Mouse (Mus musculus) midbrain, embryonic 15.5 days (tissue): ENCODE data around the gene Top3a. TPM values are rescaled to one million over a fixed set of nuclear protein-coding genes. Genes with fewer than 3 reads are reported as not detected.

Experiments used
- ATAC-seq: fragments of 200-750 bp; cut with Nextera tagmentation; replicated peaks from 2 replicates; pipeline ENCODE4 v1.8.0; 2017; ENCODE audit warnings: moderate TSS enrichment
- H3K27ac ChIP-seq: fragments of 300-500 bp; sonication (generic); 2 replicates; pipeline ENCODE4 v1.5.1; 2015; ENCODE audit warnings: mild to moderate bottlenecking, inconsistent platforms
- H3K27me3 ChIP-seq: fragments of 300-500 bp; sonication (generic); replicated peaks from 2 replicates; pipeline ENCODE4 v1.6.1; 2015; ENCODE audit warnings: inconsistent platforms
- H3K36me3 ChIP-seq: fragments of 300-500 bp; sonication (generic); replicated peaks from 2 replicates; pipeline ENCODE4 v1.6.1; 2015; ENCODE audit warnings: inconsistent platforms
- H3K4me1 ChIP-seq: fragments of 300-500 bp; sonication (generic); 2 replicates; pipeline ENCODE4 v1.6.1; 2015; ENCODE audit warnings: inconsistent platforms
- H3K4me2 ChIP-seq: fragments of 300-500 bp; sonication (generic); 2 replicates; pipeline ENCODE4 v1.6.1; 2015; ENCODE audit warnings: inconsistent platforms, mild to moderate bottlenecking, moderate library complexity
- H3K4me3 ChIP-seq: fragments of 300-500 bp; sonication (generic); 2 replicates; pipeline ENCODE4 v1.5.1; 2015; ENCODE audit warnings: mild to moderate bottlenecking, inconsistent platforms
- H3K9ac ChIP-seq: fragments of 300-500 bp; sonication (generic); 2 replicates; pipeline ENCODE4 v1.6.1; 2015; ENCODE audit warnings: mild to moderate bottlenecking, inconsistent platforms
- H3K9me3 ChIP-seq: fragments of 300-500 bp; sonication (generic); 2 replicates; pipeline ENCODE4 v1.6.1; 2016; ENCODE audit warnings: inconsistent platforms
- WGBS: fragments of 180-500 bp; shearing (Covaris S2); methylation state at CpG from one replicate; pipeline ENCODE4 v1.1.7; 2015; ENCODE audit warnings: mixed read lengths; 5-methylcytosine and 5-hydroxymethylcytosine counted together
- polyA plus RNA-seq: library from polyadenylated mRNA; unstranded; fragments of >200 nt; fragmentation: Nextera tagmentation; extraction: Ambion mirVana; gene quantifications from 2 replicates; pipeline ENCODE4 v1.2.1, GENCODE M21; 2015

The Top3a gene
- polyA plus RNA-seq, 1 experiment from 2014 or later, result 9.4 TPM

DNA sequence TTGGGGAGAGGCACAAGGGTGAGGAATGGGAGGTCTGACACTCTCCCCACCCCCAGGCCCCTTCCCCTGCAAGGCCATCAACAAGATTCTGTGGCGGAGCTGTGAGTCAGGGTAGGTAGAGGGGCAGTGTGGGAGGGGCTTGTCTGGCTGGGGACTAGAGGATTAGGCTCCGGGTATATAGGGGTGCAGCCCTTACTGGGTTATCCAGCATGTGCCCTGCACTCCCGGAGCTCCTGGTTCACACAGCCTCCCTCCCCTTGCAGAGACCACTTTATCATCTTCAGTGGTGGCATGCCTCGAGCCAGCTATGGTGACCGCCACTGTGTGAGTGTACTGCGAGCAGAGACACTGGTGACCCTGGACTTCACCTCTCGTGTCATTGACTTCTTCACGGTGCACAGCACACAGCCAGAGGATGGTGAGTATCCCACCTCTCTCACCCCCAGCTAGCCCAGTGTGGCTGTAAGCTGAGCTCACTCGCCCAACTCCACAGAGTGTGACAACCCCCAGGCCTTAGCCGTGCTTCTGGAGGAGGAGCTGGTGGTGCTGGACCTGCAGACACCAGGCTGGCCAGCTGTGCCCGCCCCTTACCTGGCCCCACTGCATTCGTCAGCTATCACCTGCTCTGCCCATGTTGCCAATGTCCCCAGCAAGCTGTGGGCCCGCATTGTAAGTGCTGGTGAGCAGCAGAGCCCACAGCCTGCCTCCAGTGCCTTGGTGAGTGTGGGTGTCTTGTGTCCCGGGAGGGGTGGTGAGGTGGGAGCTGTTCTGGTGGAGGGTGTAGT lies 70.3 kb downstream of the Top3a start:
- WGBS, result 93% methylated on average over 14 of the region's 14 CpGs

DNA sequence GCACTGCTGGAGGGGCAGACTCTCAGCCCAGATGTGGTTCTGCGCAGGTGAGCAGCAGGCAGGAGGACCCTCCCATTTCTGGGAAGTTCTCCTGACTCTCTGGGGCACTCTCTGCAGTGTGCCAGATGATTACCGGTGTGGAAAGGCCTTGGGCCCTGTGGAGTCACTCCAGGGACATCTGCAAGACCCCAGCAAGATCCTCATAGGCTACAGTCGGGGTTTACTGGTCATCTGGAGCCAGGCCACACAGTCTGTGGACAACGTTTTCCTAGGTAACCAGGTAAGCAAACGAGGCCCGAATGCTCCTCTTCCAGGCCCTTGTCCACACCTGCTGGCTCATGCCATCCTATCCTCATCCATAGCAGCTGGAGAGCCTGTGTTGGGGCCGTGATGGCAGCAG lies 71.1 kb downstream of the Top3a start:
- Histone ChIP-seq H3K9ac (no peak overlapping the region), H3K36me3 (peaks cover 55% of the 10 kb centered on the region), H3K4me3 (no peak overlapping the region), H3K4me1 (peaks cover 28% of the 10 kb centered on the region), H3K27ac (no peak overlapping the region), H3K4me2 (no peak overlapping the region), H3K9me3 (no peaks in the 10 kb centered on the region), H3K27me3 (no peaks in the 10 kb centered on the region)
- ATAC-seq, result no peak
- 93% methylated on average over 7 of the region's 7 CpGs for WGBS

More for the DNA sequence above, 70.3 kb downstream of the Top3a start:
- H3K36me3 ChIP-seq, result peaks cover 62% of the 10 kb centered on the region
- H3K4me3 ChIP-seq, result no peak overlapping the region
- no peaks in the 10 kb centered on the region for H3K27me3 ChIP-seq
- no peak overlapping the region for H3K9ac ChIP-seq
- no peaks in the 10 kb centered on the region for H3K9me3 ChIP-seq
- no peak overlapping the region for H3K4me2 ChIP-seq
- peaks cover 22% of the 10 kb centered on the region for H3K4me1 ChIP-seq
- ATAC-seq, result no peak
- H3K27ac ChIP-seq, result no peak overlapping the region

DNA sequence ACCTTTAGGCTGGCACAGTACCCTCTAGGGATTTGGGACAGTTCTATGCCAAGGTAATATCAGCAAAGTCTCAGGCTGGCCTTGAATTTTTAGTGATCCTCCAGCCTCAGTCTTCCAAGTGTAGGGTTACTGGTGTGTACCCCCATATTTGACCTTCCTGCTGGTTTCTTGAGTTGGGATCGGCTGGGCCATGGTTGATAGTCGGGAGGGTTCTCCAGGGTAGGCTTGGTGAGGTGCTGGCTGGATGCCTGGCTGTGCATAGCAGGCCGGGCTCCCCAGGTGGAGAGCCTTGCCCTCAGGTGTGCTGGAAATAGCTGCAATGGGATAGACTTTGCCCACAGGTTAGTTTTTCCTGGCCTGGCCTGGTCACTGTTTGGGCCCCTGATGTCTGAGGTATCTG lies 71.9 kb downstream of the Top3a start:
- H3K4me1 ChIP-seq, result peaks cover 36% of the 10 kb centered on the region
- H3K36me3 ChIP-seq, result peaks cover 48% of the 10 kb centered on the region
- no peak overlapping the region for H3K27ac ChIP-seq
- H3K9ac ChIP-seq, result no peak overlapping the region
- no peaks in the 10 kb centered on the region for H3K9me3 ChIP-seq
- ATAC-seq, result no peak
- H3K27me3 ChIP-seq, result no peaks in the 10 kb centered on the region
- no peak overlapping the region for H3K4me2 ChIP-seq
- 94% methylated on average over 3 of the region's 3 CpGs for WGBS
- H3K4me3 ChIP-seq, result no peak overlapping the region

- peaks cover 38% of the 10 kb centered on the region for H3K4me1 ChIP-seq
- H3K27ac ChIP-seq, result no peak overlapping the region
- 95% methylated on average over 19 of the region's 19 CpGs for WGBS
- no peak for ATAC-seq
- no peak overlapping the region for H3K4me3 ChIP-seq
- no peaks in the 10 kb centered on the region for H3K9me3 ChIP-seq
- peaks cover 38% of the 10 kb centered on the region for H3K36me3 ChIP-seq
- H3K9ac ChIP-seq, result no peak overlapping the region
- H3K4me2 ChIP-seq, result no peak overlapping the region
- H3K27me3 ChIP-seq, result no peaks in the 10 kb centered on the region
Measured at GRCm38 (mm10) chr11:60704023-60704880, 72.9 kb downstream of the Top3a start.

GRCm38 (mm10) chr11:60703131-60703530 lies 74.0 kb downstream of the Top3a start:
- H3K9me3 ChIP-seq, result no peaks in the 10 kb centered on the region
- peaks cover 26% of the 10 kb centered on the region for H3K36me3 ChIP-seq
- H3K27ac ChIP-seq, result no peak overlapping the region
- H3K4me2 ChIP-seq, result 0 out of 2 replicates have a peak overlapping the region, but pooled peaks have one; percentile 2
- H3K9ac ChIP-seq, result no peak overlapping the region
- ATAC-seq, result no peak
- 17% methylated on average over 4 of the region's 4 CpGs for WGBS
- H3K27me3 ChIP-seq, result no peaks in the 10 kb centered on the region
- peaks cover 43% of the 10 kb centered on the region for H3K4me1 ChIP-seq
- no peak overlapping the region for H3K4me3 ChIP-seq

- WGBS, result 74% methylated on average over 4 of the region's 4 CpGs
- Histone ChIP-seq H3K9ac (no peak overlapping the region), H3K4me2 (peak overlapping the region; percentile 12), H3K9me3 (no peaks in the 10 kb centered on the region), H3K27ac (no peak overlapping the region), H3K27me3 (no peaks in the 10 kb centered on the region), H3K4me1 (peaks cover 43% of the 10 kb centered on the region), H3K4me3 (no peak overlapping the region), H3K36me3 (peaks cover 11% of the 10 kb centered on the region)
- ATAC-seq, result no peak
Measured at GRCm38 (mm10) chr11:60701611-60702010, 75.6 kb downstream of the Top3a start.

- Histone ChIP-seq H3K4me1 (peaks cover 43% of the 10 kb centered on the region), H3K4me2 (peak overlapping the region; percentile 74), H3K36me3 (peaks cover 2% of the 10 kb centered on the region; the same call in 1 of the 2 replicates), H3K27ac (peak overlapping the region; percentile 88), H3K4me3 (peak overlapping the region; percentile 74), H3K9me3 (no peaks in the 10 kb centered on the region), H3K27me3 (no peaks in the 10 kb centered on the region), H3K9ac (peak overlapping the region; percentile 85)
- ATAC-seq, result no peak
- WGBS, result 19% methylated on average over 12 of the region's 12 CpGs
Measured at GRCm38 (mm10) chr11:60700320-60701185, 76.6 kb downstream of the Top3a start.

DNA sequence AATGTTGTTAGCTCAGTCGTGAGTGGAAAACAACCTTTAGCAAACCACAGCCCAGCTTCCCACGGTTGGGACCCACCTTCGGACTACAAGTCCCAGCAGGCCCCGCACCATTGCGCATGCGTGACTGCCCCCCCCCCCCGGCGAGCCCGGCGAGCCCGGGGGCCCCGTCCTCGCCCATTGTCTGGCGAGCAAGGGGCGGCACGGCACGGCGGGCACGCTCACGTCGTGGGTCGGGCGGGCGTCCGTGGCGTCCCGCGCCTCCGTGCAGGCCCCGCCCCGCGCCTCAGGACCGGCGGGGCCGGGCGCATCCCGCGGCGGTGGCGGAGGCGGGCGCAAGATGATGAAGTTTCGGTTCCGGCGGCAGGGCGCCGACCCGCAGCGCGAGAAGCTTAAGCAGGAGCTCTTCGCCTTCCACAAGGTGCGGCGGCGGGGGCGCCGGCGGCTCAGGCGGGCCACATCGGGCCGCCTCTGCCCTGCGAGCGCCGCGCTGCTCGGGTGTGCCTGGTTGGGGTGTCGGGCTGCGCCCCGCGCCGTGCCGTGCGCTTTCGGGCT lies 77.6 kb downstream of the Top3a start, which contains the start of gene Llgl1:
Llgl1 (plus strand) TSS at position 200 of the 552 bp plus-strand sequence.
- WGBS, result under 1% methylated on average over 48 of the region's 73 CpGs
- Histone ChIP-seq H3K9me3 (no peaks in the 10 kb centered on the region), H3K4me1 (peaks cover 43% of the 10 kb centered on the region), H3K27ac (peak within 1 kb of the TSS; percentile 88), H3K27me3 (no peaks in the 10 kb centered on the region), H3K4me2 (peak within 1 kb of the TSS; percentile 74), H3K9ac (peak within 1 kb of the TSS; percentile 85), H3K36me3 (no peaks in the 10 kb centered on the region; the same call in 1 of the 2 replicates), H3K4me3 (peak within 1 kb of the TSS; percentile 74)
- peak; percentile 90 for ATAC-seq

DNA sequence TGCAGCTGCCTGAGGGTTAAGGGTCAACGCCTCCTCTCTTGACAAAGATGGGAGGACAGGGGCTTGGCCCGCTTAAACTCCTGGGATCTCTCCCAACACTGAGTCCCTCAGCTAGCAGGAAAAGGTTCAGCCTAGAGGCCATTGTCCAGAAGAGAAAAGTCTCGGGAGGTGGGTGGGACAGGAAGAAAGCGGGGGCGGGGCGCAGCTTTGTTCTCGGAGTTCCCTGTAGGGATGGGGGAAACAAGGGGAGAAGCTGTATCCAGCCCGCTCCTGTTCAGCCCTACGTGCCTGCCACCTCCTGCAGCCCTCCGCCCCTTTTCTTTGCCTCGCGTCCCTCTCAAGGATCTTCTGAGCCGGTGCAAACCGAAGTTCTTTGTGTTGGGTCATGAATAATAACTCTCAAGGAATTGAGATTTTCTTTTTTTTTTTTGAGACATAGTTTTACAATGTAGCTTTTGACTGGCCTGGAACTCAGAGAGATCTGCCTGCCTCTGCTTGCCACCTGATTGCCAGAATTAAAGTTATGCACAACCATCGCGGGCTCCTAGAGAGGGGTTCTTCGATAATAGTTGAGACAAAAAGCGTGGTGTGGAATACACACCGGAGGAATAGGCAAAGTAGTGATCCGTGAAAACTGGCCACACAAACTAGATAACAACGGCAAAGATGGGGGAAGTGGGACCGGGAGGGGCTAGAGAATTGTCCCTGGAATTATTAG lies 78.2 kb downstream of the Top3a start:
- H3K36me3 ChIP-seq, result no peaks in the 10 kb centered on the region
- no peaks in the 10 kb centered on the region for H3K27me3 ChIP-seq
- peak overlapping the region; percentile 74 for H3K4me3 ChIP-seq
- H3K27ac ChIP-seq, result peak overlapping the region; percentile 88
- H3K4me1 ChIP-seq, result peaks cover 42% of the 10 kb centered on the region
- peak; percentile 56 for ATAC-seq
- H3K4me2 ChIP-seq, result peak overlapping the region; percentile 74
- no peaks in the 10 kb centered on the region for H3K9me3 ChIP-seq
- peak overlapping the region; percentile 31 for H3K9ac ChIP-seq
- 1% methylated on average over 22 of the region's 22 CpGs for WGBS

DNA sequence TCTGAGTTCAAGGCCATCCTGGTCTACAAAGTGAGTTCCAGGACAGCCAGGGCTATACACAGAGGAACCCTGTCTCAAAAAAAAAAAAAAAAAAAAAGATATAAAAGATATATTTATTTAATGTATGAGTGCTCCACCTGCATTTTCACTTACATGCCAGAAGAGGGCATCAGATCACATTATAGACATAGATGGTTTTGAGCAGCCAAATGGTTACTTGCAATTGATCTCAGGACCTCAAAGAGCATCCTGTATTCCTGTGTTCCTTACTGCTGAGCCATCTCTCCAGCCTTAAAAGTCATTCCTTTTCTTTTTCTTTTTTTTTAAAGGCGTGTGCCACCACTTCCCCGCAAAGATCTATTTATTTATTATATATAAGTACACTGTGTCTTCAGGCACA lies 79.6 kb downstream of the Top3a start:
- no peaks in the 10 kb centered on the region for H3K36me3 ChIP-seq
- H3K9ac ChIP-seq, result no peak overlapping the region
- ATAC-seq, result no peak
- no peak overlapping the region for H3K27ac ChIP-seq
- H3K4me3 ChIP-seq, result no peak overlapping the region
- H3K4me1 ChIP-seq, result peaks cover 28% of the 10 kb centered on the region
- no peaks in the 10 kb centered on the region for H3K27me3 ChIP-seq
- whole genome bisulfite sequencing, result 70% methylated on average over 2 of the region's 2 CpGs
- no peaks in the 10 kb centered on the region for H3K9me3 ChIP-seq
- H3K4me2 ChIP-seq, result no peak overlapping the region

GRCm38 (mm10) chr11:60696165-60696564 lies 81.0 kb downstream of the Top3a start:
- WGBS, result 82% methylated on average over 1 of the region's 1 CpGs
- H3K4me1 ChIP-seq, result peaks cover 16% of the 10 kb centered on the region
- H3K4me3 ChIP-seq, result no peak overlapping the region
- no peaks in the 10 kb centered on the region for H3K9me3 ChIP-seq
- H3K36me3 ChIP-seq, result no peaks in the 10 kb centered on the region
- H3K4me2 ChIP-seq, result no peak overlapping the region
- H3K27me3 ChIP-seq, result no peaks in the 10 kb centered on the region
- no peak overlapping the region for H3K9ac ChIP-seq
- ATAC-seq, result no peak
- H3K27ac ChIP-seq, result no peak overlapping the region
